Mouse (Mus musculus): ENCODE measurements at regions not wholly inside any gene's neighbourhood (a gene's known extent, or its start where the extent isn't known, plus 50 kb on each side); places are given as distances from the start of the nearest gene placed in this dataset.

GRCm38 (mm10) chr17:85929699-85930286, 215.2 kb downstream of the Srbd1 start:
- TF ChIP-seq CTCF (IDR thresholded peaks at IDR 0.05; ENCODE audit: extremely low read depth, insufficient read length, insufficient replicate concordance, low read depth, low read length) (no peak), POLR2A (IDR thresholded peaks at IDR 0.05; ENCODE audit: low read depth, low read length) (no peak)
